ENCODE assay signal across 23 mouse cellular contexts in the genomic region with DNA sequence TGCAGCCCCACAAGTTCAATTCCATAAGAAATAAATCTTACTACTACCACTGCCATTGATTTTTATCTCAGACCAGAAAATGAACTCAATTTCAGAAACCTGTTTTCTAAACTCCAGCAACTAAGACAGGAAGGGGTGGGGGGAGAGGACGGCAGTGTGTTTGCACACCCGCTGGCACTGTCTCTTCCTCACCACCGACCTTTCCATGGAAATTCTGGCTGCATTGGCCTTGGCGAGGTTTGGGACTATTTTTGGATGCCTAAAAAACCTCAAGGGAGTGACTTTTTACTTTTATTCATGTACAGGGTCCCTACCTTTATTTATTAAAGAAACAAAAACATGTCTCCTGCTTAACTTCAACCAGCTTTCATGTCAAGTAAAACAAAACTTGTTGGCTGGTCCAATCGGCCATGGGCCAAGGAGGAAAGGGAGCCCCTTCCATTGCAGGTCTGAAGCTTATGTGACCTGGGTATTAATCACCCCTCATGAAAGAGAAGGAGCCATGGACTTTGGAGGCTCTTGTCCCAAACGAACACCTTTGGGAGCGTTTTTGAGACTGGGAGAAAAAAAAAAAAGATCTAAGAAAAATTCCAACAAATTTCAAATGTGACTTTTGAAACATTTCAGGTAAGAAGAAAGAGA.
DNase-seq lines count a peak whose midpoint lies in the region; ATAC-seq lines count a peak whose summit lies in the region.
"Had no signal": no experiment of that assay in that cellular context is flagged by ENCODE, and none has a peak within 500 bp of the region (broad histone marks: within the 10 kb centered on the region; RNA-seq: fewer than 3 reads in every experiment).

No protein-coding gene starts in this region.

- no peak for ATAC-seq in limb, embryonic 12.5 days (ENCODE audit: insufficient number of reproducible peaks, insufficient read depth, low FRiP score, low TSS enrichment, low read depth)
- no peak for ATAC-seq in midbrain, embryonic 11.5 days (ENCODE audit: low FRiP score)
- ATAC-seq: intestine, postnatal 0 days; midbrain, embryonic 13.5 days had no signal

- WGBS in limb, embryonic 12.5 days = 78% methylated on average over 7 of the region's 7 CpGs
- 82% methylated on average over 7 of the region's 7 CpGs for WGBS in limb, embryonic 10.5 days
- WGBS in midbrain, embryonic 11.5 days = 81% methylated on average over 7 of the region's 7 CpGs

- H3K9me3 ChIP-seq in limb, embryonic 12.5 days = no peaks in the 10 kb centered on the region
- H3K9me3 ChIP-seq in limb, embryonic 10.5 days (replicated peaks) = no peaks in the 10 kb centered on the region
- no peaks in the 10 kb centered on the region for H3K9me3 ChIP-seq in midbrain, embryonic 11.5 days (ENCODE audit: control insufficient read depth, low read length)
- H3K9me3 ChIP-seq: embryonic facial prominence, embryonic 12.5 days; forebrain, embryonic 10.5 days; forebrain, embryonic 15.5 days; G1E; lung, embryonic 15.5 days; midbrain, embryonic 13.5 days had no signal

- H3K27ac ChIP-seq in limb, embryonic 12.5 days = 0 out of 2 replicates have a peak overlapping the region, but pooled peaks have one; percentile 19
- no peak overlapping the region for H3K27ac ChIP-seq in limb, embryonic 10.5 days
- no peak overlapping the region for H3K27ac ChIP-seq in midbrain, embryonic 11.5 days (ENCODE audit: low read depth, low read length)
- H3K27ac ChIP-seq: embryonic facial prominence, embryonic 12.5 days; forebrain, embryonic 10.5 days; forebrain, embryonic 15.5 days; gastrocnemius, adult 2 months; lung, embryonic 15.5 days; midbrain, embryonic 13.5 days had no signal

- H3K27me3 ChIP-seq in limb, embryonic 12.5 days = no peaks in the 10 kb centered on the region; the same call in 1 of the 2 replicates
- H3K27me3 ChIP-seq in limb, embryonic 10.5 days (ENCODE audit: low read depth, poor library complexity, severe bottlenecking) = no peaks in the 10 kb centered on the region
- H3K27me3 ChIP-seq in midbrain, embryonic 11.5 days (ENCODE audit: control insufficient read depth, insufficient read depth, low read length) = no peaks in the 10 kb centered on the region
- H3K27me3 ChIP-seq: embryonic facial prominence, embryonic 12.5 days; forebrain, embryonic 15.5 days; lung, embryonic 15.5 days; midbrain, embryonic 13.5 days had no signal

- no peak overlapping the region for H3K4me2 ChIP-seq in limb, embryonic 12.5 days
- H3K4me2 ChIP-seq in midbrain, embryonic 11.5 days = no peak overlapping the region
- H3K4me2 ChIP-seq: embryonic facial prominence, embryonic 12.5 days; forebrain, embryonic 15.5 days; heart, embryonic 11.5 days; liver, embryonic 11.5 days; lung, embryonic 15.5 days; midbrain, embryonic 13.5 days had no signal

- no peaks in the 10 kb centered on the region for H3K36me3 ChIP-seq in limb, embryonic 12.5 days
- H3K36me3 ChIP-seq in limb, embryonic 10.5 days = no peaks in the 10 kb centered on the region
- H3K36me3 ChIP-seq in midbrain, embryonic 11.5 days (ENCODE audit: control insufficient read depth, insufficient read depth, low read length) = no peaks in the 10 kb centered on the region
- H3K36me3 ChIP-seq: embryonic facial prominence, embryonic 12.5 days; forebrain, embryonic 10.5 days; forebrain, embryonic 15.5 days; G1E; lung, embryonic 15.5 days; midbrain, embryonic 13.5 days had no signal

- peaks cover 3% of the 10 kb centered on the region; the same call in 1 of the 2 replicates for H3K4me1 ChIP-seq in limb, embryonic 12.5 days (replicated peaks)
- 0 out of 2 replicates have a peak, but pooled peaks cover 2% of the 10 kb centered on the region for H3K4me1 ChIP-seq in limb, embryonic 10.5 days
- no peaks in the 10 kb centered on the region for H3K4me1 ChIP-seq in midbrain, embryonic 11.5 days (ENCODE audit: control insufficient read depth, insufficient read depth, low read length)
- H3K4me1 ChIP-seq: embryonic facial prominence, embryonic 12.5 days; forebrain, embryonic 10.5 days; forebrain, embryonic 15.5 days; lung, embryonic 15.5 days; midbrain, embryonic 13.5 days had no signal

- peak; percentile 6 to 12 for DNase-seq in cerebellum, postnatal 10 days
- DNase-seq in cerebellum, adult 11-12 months = no peak
- DNase-seq in limb, embryonic 10.5 days (ENCODE audit: low spot score) = no peak
- DNase-seq in adrenal gland, adult 2 months = peak; percentile 55
- peak; percentile 15 for DNase-seq in adrenal gland, postnatal 25 days
- DNase-seq in c-Kit-positive CD71-positive TER-119-positive erythroid progenitor cells, embryonic 14.5 days (ENCODE audit: low spot score) = no peak
- no peak for DNase-seq in midbrain, embryonic 11.5 days (ENCODE audit: low spot score, missing footprints)
- DNase-seq: cerebellum, adult 8-10 months; gastrocnemius, postnatal 36 days; kidney, adult 9 months; layer of hippocampus, postnatal 36 days; thymus, postnatal 14 days had no signal

- H3K4me3 ChIP-seq in limb, embryonic 12.5 days (replicated peaks) = no peak overlapping the region
- H3K4me3 ChIP-seq in limb, embryonic 10.5 days = no peak overlapping the region
- no peak overlapping the region for H3K4me3 ChIP-seq in midbrain, embryonic 11.5 days (ENCODE audit: low read depth, low read length)
- H3K4me3 ChIP-seq: embryonic facial prominence, embryonic 12.5 days; forebrain, embryonic 10.5 days; forebrain, embryonic 15.5 days; gastrocnemius, adult 2 months; lung, embryonic 15.5 days; midbrain, embryonic 13.5 days had no signal

- no peak overlapping the region for H3K9ac ChIP-seq in limb, embryonic 12.5 days (replicated peaks)
- H3K9ac ChIP-seq in midbrain, embryonic 11.5 days (ENCODE audit: low read length) = no peak overlapping the region
- H3K9ac ChIP-seq: embryonic facial prominence, embryonic 12.5 days; forebrain, embryonic 15.5 days; lung, embryonic 15.5 days; midbrain, embryonic 13.5 days had no signal

Comparison
In these comparisons a context has a peak if more than half of its experiments do, and no peak if none do; other contexts are left out.
1. DNase-seq: peak in cerebellum, postnatal 10 days (2 of 2), adrenal gland, adult 2 months (single experiment) and adrenal gland, postnatal 25 days (single experiment); none in cerebellum, adult 11-12 months (single experiment), limb, embryonic 10.5 days (single experiment), c-Kit-positive CD71-positive TER-119-positive erythroid progenitor cells, embryonic 14.5 days (single experiment) and midbrain, embryonic 11.5 days (single experiment).